Mouse (Mus musculus) heart, adult 8-10 months (tissue): ENCODE data around the gene Cacna1e. TPM values are rescaled to one million over a fixed set of nuclear protein-coding genes. Genes with fewer than 3 reads are reported as not detected.
A peak's percentile ranks its signal among the peaks of the same experiment; 100 is the strongest.

Experiments used
- DNase-seq: peaks from one replicate; pipeline ENCODE4 v3.0.0; 2022; ENCODE audit warnings: low spot score
- total RNA-seq, 4 experiments: library from RNA; stranded (reverse); gene quantifications; 2 replicates each; pipeline ENCODE4 v1.2.4; 2022

Gene Cacna1e
- total RNA-seq, 4 experiments from 2014 or later = 0.20 to 0.34 (median 0.25) TPM

DNA sequence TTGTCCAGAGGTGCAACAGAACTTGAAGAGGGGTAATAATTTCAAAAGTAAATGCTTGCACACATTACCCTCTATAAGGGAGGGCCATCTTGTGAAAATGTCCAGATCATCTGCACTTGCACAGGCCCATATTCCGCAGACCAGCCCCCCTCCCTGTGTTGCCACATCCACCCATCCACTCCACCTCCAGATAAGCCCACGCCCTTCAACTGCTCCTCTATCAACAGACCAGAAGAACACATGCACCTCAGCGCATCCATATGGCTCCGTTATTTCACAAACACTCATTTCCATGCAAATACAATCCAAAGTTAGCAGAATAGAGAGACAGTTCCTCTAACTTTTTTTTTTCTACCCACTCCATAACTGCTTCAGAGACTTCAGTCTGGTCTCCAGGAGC is 171.6 kb downstream of the Cacna1e start:
- no peak for DNase-seq

DNA sequence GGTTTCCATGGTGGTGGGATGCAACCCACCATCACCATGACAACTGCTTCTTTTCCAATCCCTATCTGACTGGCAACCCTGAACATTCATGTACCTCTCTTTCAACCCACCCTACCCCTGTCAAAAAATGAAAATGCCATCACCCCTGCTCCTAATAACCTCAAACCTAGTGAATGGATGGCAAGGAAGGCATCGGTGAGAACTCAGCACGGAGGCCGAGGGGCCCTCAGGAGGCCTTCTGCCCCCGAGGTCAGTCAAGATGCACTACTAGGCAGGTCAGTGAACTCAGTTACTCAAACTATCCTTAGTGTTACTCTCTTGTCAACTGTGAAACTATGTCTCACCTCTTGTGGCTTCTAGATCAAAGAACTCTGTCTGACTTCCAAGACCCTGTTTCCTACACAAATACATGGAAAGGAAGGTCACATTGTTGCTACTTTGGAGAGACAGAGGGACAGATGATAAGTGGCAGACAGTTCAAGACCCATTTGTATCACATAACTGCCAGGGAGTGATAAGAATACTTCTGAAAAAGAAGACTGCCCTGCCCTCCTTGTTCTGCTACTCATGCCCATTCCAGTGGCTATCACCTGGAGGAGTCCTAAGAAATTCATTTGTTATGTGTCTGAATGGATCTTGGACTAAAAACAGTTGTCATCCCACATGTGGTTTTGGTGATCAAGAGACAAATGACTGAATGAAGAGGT is 176.6 kb downstream of the Cacna1e start:
- DNase-seq = no peak

DNA sequence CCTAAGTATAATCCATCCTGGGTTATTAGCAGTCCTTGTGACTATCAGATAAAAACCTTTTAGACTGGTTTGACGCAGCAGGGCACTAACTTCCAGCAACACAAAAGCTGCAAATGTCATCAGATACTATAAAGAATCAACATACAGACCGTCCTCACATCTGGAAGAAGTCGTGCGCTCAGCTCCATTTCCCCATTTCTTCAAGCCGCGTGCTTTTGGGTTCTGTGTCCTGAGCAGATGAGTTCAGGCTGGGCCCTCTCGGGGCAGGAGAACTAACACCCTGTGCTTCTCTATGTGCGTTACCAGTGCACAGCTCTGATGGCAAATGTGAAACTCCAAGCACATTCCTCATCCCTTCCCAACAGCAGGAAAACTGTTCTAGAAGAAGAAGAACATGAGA is 177.3 kb downstream of the Cacna1e start:
- DNase-seq = no peak

DNA sequence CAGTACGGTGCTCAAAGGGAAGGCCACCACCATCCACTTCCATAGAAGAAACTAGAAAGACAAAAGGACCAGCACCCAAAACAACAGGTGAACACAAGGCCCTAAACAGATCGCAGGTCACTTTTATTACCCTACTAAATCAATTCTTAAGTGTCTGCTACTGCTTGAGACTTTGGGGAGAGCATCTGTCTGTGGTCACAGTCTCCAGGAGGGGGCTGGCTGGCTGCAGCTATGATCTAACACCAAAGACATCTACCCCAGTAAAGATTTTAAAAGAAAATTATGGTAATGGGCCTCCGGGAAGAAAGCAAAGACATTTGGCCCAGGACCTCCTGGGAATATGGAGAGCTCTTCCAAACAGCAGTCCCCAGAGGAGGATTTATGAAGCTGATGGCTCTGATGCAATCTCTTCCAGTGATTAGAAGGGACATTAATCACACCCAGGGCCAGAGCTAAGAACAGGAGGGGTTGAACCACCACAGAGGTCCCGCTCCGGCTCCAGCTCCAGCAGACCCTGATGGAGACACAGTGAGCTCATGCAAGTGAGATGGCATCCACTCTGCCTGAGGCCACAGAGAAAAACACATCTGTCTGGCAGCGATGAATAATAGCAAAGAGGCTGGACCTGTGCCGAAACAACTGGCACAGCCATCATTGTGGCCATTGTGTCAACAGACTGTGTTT is 178.3 kb downstream of the Cacna1e start:
- DNase-seq = no peak

- DNase-seq = no peak
Observed at GRCm38 (mm10) chr1:154704558-154705185, 179.6 kb downstream of the Cacna1e start.

GRCm38 (mm10) chr1:154702623-154703022 is 181.7 kb downstream of the Cacna1e start:
- no peak for DNase-seq

DNA sequence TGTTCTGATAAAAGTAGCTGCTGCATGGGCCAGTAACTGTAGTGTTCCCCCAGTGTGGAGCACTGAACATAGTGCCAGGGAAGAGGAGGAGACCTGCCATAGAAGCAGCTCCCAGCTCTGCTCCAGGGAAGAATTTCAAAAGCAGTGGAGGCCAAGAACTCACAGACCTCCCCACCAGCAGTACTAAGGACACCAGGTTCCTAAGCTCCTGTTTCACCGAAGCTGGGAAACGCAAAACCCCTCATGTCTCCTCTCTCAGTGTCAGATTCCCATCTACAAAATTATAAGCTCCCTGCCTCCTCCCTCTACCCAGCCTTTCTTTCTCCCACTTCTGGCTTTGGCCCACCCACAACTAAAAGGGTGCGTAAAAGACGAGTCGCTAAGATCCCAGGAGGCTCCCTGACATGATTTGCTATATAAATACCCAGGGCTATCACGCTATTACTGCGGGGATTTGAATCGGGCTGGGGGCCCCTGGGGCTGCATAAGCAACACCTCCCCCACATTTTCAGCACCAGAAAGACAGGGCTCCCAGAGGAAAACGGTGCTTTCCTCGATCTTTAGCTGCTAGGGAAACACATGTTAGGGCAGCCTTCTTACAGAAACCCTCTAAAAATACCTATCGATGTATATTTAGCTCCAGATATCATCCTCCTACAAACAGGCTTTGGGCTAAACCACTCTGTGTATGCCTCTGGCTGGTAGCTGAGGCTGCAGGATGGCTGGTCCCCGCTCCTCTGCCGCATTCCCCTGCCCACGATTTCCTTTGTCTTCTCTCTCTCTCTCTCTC is 195.2 kb downstream of the Cacna1e start:
- DNase-seq = no peak

DNA sequence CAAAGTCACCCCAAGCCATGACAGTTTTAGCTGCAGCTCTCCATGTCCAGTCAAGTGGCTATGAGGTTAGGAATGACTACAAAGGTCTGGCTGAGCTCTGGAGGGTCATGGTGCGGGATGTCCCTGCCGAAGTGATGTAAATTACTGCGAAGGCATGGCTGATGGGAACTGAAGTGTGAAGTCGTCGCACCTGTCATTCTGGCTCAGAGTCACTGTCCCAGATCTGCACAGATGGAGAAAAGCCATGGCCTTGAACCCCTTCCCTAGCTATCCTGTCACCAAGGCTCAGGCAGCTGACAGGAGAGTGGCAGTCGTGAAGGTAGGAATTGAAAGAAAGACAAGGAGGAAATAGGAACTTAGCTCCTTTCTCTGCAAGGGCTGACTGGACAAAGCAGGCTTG is 197.4 kb downstream of the Cacna1e start:
- DNase-seq = no peak

GRCm38 (mm10) chr1:154683477-154684106 is 200.7 kb downstream of the Cacna1e start:
- no peak for DNase-seq

- no peak for DNase-seq
Observed at GRCm38 (mm10) chr1:154678989-154679388, 205.3 kb downstream of the Cacna1e start.

GRCm38 (mm10) chr1:154678151-154678550 is 206.2 kb downstream of the Cacna1e start:
- no peak for DNase-seq

GRCm38 (mm10) chr1:154677677-154678076 is 206.6 kb downstream of the Cacna1e start:
- DNase-seq = no peak

DNA sequence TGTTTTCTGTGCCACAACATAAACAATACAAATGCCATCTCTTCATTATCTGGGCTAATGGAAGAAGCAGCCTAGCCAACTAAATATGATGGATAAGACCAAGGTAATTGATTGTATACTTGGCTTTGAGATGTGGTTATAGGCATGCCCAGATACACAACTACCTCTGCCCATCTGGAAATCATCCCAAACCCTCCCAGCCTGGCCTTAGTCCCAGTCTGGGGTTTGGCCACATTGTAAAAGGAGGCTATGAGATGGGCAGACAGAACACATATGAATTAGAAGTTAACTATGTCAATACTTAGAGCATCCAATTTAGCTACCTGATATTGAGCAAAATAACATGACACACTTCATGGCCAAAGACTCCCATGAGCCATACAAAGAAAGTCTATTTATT is 220.6 kb downstream of the Cacna1e start:
- no peak for DNase-seq

DNA sequence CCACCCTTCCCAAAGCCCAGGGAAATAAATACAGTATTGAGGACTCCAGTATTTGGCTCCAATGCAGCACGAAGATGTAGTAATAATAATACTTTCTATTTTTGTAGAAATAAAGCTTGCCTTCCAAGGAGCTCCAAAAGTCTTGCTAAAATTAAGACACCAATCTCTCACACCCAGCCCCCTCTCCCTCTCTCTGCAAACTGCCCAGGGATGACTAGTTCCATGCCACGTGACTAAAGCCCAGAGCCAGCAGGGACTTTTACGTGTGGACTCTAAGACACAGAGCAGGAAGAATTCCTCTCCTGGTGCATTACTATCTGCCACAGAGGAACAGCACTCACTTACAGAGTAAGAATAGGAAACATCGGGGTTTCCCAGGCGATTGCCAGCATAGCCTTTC is 222.3 kb downstream of the Cacna1e start:
- DNase-seq = no peak

DNA sequence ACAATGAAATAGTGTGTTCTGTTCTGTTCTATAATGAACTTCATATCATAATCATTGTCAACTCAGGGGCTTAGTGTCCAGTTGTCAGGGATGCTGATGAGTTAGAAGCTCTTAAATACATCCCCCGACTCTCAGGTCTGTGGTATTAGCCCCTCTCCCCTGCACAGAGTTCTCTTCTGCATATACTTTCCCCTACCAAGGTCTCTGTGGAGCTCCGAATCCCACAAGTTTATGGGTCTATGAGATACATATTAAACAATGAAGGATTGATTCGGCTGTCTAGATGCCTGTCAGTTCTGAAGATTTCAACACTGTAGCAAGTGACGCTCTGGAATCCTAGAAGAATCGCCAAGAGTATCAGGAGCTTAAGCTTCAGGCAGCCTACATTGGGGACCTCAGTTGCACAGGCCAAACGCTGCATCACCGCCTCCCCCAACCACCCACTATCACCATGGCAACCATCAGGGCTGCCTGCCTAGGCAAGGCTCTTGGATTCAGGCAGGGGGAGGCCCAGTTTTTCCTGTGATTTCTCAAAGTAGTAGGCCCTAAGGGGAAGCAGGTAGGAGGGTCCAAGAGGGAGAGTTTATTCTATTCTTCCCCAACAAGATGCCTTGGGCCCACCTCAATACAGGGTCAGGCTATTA is 223.0 kb downstream of the Cacna1e start:
- no peak for DNase-seq

DNA sequence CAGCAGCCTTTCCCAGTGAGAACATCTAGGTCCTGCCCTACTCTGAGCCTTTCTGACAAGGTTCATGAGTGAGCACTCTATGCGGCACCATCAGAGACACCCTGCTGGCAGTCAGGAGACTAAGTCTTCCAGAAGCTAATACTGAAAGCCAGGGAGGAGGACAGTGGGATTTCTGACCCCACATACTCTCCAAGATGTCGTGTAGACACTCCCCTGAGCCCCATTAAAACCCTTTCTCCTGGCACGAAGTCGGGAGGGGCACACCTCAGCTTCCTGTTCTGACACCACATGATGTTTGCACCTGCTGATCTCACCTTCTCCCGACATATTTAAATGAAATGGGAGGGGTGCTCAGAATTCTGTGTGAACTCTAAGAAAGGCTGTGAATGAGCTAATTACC is 226.9 kb downstream of the Cacna1e start:
- no peak for DNase-seq

DNA sequence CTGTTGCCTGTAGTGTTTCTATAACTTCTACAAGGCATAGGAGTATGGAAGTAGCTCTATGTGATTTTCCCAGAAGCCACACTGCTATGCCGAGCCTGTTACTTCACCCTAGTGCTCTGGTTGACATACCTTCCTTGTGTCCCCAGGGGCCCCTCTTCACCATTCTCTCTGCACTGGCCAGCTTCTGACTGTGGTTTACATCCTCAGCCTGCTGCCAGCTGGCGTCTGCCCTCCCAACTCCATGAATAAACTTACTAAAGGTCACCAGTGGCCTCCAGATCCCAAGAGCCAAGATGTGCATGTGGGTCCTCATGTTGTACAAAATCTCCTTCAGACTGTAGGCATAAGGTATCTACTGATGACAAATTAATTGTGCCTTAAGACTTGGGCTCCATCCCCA is 230.3 kb downstream of the Cacna1e start:
- DNase-seq = no peak

DNA sequence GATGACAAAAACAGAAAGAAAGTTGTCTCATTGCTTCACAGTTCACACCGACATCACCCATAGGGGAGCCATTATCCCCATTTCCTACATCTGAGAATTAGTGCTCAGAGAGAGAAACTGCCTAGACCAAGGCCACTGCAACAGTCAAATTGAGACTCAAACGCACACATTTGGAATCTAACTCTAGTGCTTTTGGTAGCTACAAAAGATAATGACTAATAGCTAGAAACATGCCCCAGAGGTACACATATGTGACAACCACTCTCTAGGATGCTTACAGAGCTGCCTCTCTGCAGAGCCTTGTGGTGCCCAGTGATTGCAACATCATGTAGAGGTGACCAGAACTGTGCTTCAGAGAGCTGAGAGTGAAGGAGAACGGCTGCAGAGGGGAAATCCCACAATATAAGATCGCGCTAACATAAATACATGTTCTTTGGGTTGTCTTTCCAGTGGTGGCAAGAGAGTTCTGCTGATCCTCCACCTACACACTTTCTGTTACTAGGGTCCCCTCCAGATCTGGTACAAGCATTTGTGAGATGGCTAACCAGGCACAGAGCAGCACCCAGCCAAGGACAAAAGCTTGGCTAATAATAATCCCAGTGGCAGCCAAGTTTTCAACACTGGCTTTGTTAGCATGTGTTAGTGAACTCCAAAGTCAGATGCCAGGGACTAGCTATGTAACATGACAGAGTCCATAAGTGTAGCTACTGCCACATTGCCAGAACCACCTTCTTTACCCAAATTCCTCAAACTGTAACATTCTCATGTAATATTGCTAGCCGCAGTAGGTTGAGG is 237.9 kb downstream of the Cacna1e start:
- DNase-seq = peak; percentile 19

DNA sequence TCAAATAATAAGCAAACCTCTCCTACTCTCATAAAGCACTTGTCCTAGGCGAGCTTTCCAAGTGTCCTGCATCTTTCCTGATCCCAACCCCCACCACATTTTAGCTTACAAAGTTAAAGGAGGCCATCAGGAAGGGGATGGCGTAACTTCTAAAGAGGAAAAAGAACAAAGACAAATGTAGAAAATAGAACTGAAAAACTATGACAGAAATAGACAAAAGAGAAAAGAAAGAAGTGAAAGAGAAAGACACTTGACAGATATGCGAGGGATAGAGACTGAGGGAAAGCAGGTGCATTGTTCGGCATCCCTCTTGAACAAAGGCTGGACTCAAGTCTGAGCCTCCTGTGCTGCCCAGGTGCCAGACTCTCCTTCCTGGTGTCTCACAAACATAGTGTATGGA is 246.5 kb downstream of the Cacna1e start:
- DNase-seq = no peak

GRCm38 (mm10) chr1:154635766-154636165 is 248.5 kb downstream of the Cacna1e start:
- DNase-seq = no peak
